Mouse (Mus musculus) layer of hippocampus, adult 18-20 months (tissue): ENCODE measurements around the gene Tcf7. TPM values are rescaled to one million over a fixed set of nuclear protein-coding genes. Genes with fewer than 3 reads are reported as not detected.

Source experiments
- DNase-seq, 2 experiments: peaks; one replicate each; pipeline ENCODE4 v3.0.0; 2022; ENCODE audit warnings: low spot score in 2 of 2
- long read RNA-seq: library from polyadenylated mRNA; stranded (forward); transcript quantifications from one replicate; pipeline ENCODE4 v2.0.0, GENCODE M21; 2021
- total RNA-seq, 2 experiments: library from RNA; stranded (reverse); gene quantifications; 2 replicates each; pipeline ENCODE4 v1.2.3; 2021

Gene Tcf7
- 1 to 10 TPM; 2.6 to 3.1 TPM for total RNA-seq
- long read RNA-seq, partial matches to known transcripts: 0 of 6 reads
- long read RNA-seq, other reads (novel, unspliced or antisense): 6 of 6 reads

- DNase-seq: peak in 1 of 2 experiments; percentile 33
Measured at GRCm38 (mm10) chr11:52282774-52283595, at the start of gene Tcf7. Gene Tcf7 (minus strand): TSS chr11:52283014.

GRCm38 (mm10) chr11:52327313-52327712 is 44.5 kb upstream of the Tcf7 start:
- DNase-seq: no peak

- DNase-seq: no peak
Measured at GRCm38 (mm10) chr11:52324442-52325367, 41.9 kb upstream of the Tcf7 start.

DNA sequence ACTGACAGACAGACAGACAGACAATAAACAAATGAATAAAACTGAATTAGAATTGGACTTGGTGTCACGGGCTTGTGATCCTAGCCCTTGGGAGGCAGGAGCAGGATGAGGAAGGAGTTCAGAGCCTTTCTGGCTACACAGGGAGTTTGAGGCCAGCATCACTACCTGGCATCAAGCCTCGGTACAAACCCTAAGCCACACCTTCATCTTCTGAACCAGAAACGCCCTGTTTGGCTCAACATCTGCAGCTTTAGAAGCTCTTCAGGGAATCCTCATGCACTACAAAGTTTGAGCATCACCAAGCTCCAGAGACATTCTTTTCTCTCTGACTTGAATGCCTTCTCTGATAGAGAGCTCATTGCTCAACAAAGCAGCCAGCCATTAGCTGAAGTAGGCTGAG is 38.7 kb upstream of the Tcf7 start:
- DNase-seq: no peak

DNA sequence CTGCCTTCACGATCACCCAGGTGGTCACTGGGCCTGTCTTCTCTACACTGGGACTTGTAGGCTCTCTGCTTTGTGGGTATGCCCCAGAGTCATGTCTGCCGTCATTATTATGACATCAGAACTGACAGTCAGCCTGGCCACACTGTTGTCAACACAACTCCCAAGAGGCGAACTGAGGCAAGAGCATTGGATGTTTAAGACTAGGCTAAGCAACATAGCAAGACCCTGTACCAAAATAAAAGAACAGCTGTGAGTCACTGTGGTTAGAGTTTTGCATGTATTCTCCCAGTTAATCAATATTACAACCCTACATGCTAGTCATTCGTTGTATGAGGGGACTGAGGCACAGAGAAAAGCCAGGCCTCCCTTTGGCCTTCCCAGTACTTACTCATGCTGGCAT is 37.7 kb upstream of the Tcf7 start:
- DNase-seq: no peak

GRCm38 (mm10) chr11:52319664-52320063 is 36.9 kb upstream of the Tcf7 start:
- DNase-seq: no peak

DNA sequence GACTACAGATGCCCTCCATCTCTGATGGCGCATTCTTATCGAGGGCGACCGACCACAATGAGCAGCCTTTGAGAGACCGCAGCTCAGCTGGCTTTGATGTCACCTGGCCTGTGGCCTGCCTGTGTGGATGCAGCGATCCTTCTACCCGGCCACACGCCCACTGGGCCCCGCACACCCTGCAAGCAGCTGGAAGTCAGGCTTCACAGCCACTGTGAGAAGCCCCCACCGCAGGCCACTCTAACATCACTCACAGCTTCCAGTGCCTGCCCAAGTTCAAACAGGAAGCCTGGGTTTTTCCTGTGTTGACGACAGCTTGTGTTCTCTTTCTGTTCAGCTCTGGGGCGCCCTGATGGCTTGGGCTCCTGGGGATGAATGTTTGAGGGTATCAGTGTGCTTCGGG is 35.6 kb upstream of the Tcf7 start:
- DNase-seq: no peak

DNA sequence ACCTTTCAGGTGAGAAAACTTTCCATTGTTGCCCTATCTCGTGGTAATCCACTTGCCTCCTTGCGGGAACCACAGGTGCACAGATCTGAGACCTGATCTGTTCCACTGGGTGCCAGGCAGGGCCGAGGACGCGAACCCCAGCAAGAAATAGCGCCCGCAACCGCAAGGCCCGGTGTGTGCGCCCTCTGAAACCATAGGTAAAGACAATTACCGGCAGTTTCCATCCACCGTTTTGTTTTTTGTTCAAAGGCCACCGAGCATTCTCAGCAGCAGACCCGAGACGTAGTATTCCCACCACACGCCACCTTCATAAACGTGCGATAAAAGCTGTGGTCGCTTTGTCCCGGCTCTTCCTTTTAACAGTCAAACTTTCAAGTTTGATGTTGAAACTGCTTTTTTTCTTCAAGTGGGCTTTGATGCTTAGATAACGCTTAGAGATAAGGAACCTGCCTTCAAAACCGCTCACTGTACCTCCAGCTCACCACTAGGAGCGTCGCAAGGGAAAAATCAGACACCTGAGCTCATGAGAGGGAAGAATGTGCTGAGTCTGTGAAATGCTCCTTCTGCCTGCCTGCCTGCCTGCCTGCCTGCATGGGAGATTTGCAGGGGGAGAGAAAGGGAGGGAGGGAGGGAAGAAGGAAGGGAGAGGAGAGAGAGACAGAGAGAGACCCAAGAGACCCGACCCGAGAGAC is 31.4 kb upstream of the Tcf7 start:
- no peak for DNase-seq

DNA sequence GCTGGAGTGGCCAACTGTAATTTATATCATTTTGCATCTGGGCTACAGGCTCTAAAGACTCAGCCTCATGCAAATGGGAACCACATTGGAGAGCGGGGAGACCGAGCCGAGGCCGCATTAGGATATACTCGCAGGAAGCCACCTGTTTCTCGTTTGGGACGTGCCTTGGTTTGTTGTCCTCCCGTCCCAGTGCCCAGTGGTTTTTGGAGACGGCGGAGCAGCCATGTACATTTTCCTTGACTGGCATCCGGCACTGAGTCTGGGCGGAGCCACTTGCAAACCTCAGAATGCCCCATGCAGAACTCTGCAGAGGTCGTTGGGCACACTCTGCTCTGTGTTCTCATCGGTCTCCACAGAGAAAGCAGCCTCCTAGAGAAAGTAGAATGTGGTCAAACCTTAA is 27.9 kb upstream of the Tcf7 start:
- no peak for DNase-seq

- no peak for DNase-seq
Measured at GRCm38 (mm10) chr11:52309487-52309886, 26.7 kb upstream of the Tcf7 start.

DNA sequence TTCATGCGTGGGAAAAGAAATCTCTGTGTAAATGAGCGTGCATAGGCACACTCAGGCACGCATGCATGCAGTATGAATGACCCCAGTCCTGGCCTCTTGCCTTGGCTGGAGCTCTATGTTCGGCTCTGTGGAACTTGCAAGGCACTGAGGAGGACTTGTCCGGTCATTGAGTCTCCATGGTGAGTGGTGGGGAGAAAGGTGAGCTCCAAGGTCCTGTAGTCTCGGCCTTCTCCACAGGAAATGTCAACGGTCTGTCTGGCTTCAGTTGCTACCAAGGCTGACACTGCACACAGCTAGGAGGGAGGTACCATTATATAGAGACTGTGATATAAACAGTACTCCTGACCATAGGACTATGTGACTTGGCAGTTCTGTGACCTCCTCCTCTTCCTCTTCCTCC is 23.6 kb upstream of the Tcf7 start:
- no peak for DNase-seq

DNA sequence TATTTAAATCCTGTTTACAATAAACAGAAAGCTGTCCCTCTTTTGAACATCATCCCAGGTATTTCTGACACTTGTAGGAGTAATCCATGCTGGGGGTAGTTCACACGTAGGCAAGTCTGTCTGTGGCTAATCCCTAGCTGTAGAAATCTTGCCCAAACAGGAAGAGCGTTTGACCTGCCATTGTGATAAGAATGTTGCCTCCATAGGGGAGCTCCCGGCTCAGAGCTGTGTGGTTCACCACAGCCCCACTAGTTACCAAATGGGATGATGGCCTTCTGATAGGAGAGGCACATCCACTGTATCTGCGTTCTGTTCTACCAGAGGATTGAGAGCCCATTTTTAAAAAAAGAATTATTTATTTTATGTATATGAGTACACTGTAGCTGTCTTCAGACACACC is 22.5 kb upstream of the Tcf7 start:
- no peak for DNase-seq

- DNase-seq: no peak
Measured at GRCm38 (mm10) chr11:52302668-52303067, 19.9 kb upstream of the Tcf7 start.

DNA sequence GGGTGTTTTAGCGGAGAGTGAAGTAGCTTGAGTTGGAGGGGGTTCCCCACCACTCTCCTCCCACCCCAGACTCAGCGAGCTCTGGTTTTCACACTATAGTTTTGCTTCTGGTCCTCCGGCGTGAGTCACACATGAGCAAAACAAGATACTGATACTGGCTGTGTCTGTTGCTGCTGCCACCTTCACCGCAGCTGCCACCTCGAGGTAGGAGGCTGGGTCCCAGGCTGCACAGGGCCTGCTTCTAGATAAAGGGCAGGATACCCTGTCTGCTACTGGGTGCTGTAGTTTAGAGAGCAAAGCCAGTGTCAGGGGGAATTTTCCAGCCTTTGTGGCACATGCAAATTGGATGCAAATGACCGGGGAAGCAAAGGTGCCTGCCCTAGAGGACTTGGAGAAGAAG is 16.9 kb upstream of the Tcf7 start:
- no peak for DNase-seq

DNA sequence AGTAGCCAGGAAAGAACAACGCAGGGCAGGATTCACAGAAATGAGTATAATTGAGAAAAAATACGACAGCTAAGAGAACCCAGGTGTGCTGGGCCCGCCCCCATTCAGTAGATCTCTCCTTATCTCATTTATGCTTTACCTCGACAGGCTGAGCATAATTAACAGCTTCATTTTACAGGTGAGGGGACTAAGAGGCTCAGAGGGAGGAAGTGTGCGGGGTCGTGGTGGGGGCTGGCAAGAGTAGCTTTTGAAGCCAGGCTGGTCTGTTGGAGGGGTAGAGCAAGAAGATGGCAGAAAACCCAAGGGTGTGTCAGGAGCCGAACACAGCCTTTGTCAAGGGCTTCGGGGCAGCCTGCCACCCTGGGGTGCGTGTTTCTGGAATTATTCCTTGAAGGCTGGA is 16.1 kb upstream of the Tcf7 start:
- no peak for DNase-seq

- DNase-seq: peak; percentile 51 to 86
Measured at GRCm38 (mm10) chr11:52297352-52297751, 14.5 kb upstream of the Tcf7 start.

- no peak for DNase-seq
Measured at GRCm38 (mm10) chr11:52294103-52294502, 11.3 kb upstream of the Tcf7 start.

GRCm38 (mm10) chr11:52292894-52293293 is 10.1 kb upstream of the Tcf7 start:
- DNase-seq: no peak

GRCm38 (mm10) chr11:52292346-52292745 is 9.5 kb upstream of the Tcf7 start:
- DNase-seq: no peak

- DNase-seq: no peak
Measured at GRCm38 (mm10) chr11:52286958-52287305, 4.1 kb upstream of the Tcf7 start.

GRCm38 (mm10) chr11:52286301-52286957 is 3.6 kb upstream of the Tcf7 start:
- no peak for DNase-seq
